Mouse (Mus musculus) heart, embryonic 12.5 days (tissue): ENCODE results near the gene Rnf157. TPM values are rescaled to one million over a fixed set of nuclear protein-coding genes. Genes with fewer than 3 reads are reported as not detected.
A peak's percentile ranks its signal among the peaks of the same experiment; 100 is the strongest.

ENCODE experiments used
- ATAC-seq: fragments of 200-750 bp; cut with Nextera tagmentation; 2 replicates; pipeline ENCODE4 v1.8.0; 2017; ENCODE audit warnings: moderate TSS enrichment, moderate library complexity; ENCODE audit not compliant: insufficient number of reproducible peaks, low FRiP score
- H3K27ac ChIP-seq: fragments of 300-500 bp; sonication (generic); 2 replicates; pipeline ENCODE4 v1.5.1; 2016; ENCODE audit warnings: mild to moderate bottlenecking, moderate library complexity; ENCODE audit not compliant: poor library complexity, severe bottlenecking
- H3K27me3 ChIP-seq: fragments of 300-500 bp; sonication (generic); replicated peaks from 2 replicates; pipeline ENCODE4 v1.6.1; 2016; ENCODE audit warnings: mild to moderate bottlenecking, moderate library complexity
- H3K36me3 ChIP-seq: fragments of 300-500 bp; sonication (generic); 2 replicates; pipeline ENCODE4 v1.6.1; 2016; ENCODE audit warnings: mild to moderate bottlenecking, moderate library complexity
- H3K4me1 ChIP-seq: fragments of 300-500 bp; sonication (generic); replicated peaks from 2 replicates; pipeline ENCODE4 v1.6.1; 2016; ENCODE audit warnings: mild to moderate bottlenecking
- H3K4me2 ChIP-seq: fragments of 300-500 bp; sonication (generic); 2 replicates; pipeline ENCODE4 v1.6.1; 2016; ENCODE audit warnings: mild to moderate bottlenecking, moderate library complexity
- H3K4me3 ChIP-seq: fragments of 300-500 bp; sonication (generic); 2 replicates; pipeline ENCODE4 v1.5.1; 2016; ENCODE audit warnings: mild to moderate bottlenecking
- H3K9ac ChIP-seq: fragments of 300-500 bp; sonication (generic); 2 replicates; pipeline ENCODE4 v1.6.1; 2016; ENCODE audit warnings: mild to moderate bottlenecking, moderate library complexity
- H3K9me3 ChIP-seq: fragments of 300-500 bp; sonication (generic); replicated peaks from 2 replicates; pipeline ENCODE4 v1.6.1; 2016; ENCODE audit warnings: mild to moderate bottlenecking, moderate library complexity
- WGBS: fragments of 180-500 bp; shearing (Covaris S2); methylation state at CpG from one replicate; pipeline ENCODE4 v1.1.7; 2016; 5-methylcytosine and 5-hydroxymethylcytosine counted together
- polyA plus RNA-seq: library from polyadenylated mRNA; unstranded; fragments of >200 nt; fragmentation: Nextera tagmentation; extraction: Ambion mirVana; gene quantifications from 2 replicates; pipeline ENCODE4 v1.2.1, GENCODE M21; 2016

Rnf157 gene
- polyA plus RNA-seq, 1 experiment from 2014 or later = 11.0 TPM

DNA sequence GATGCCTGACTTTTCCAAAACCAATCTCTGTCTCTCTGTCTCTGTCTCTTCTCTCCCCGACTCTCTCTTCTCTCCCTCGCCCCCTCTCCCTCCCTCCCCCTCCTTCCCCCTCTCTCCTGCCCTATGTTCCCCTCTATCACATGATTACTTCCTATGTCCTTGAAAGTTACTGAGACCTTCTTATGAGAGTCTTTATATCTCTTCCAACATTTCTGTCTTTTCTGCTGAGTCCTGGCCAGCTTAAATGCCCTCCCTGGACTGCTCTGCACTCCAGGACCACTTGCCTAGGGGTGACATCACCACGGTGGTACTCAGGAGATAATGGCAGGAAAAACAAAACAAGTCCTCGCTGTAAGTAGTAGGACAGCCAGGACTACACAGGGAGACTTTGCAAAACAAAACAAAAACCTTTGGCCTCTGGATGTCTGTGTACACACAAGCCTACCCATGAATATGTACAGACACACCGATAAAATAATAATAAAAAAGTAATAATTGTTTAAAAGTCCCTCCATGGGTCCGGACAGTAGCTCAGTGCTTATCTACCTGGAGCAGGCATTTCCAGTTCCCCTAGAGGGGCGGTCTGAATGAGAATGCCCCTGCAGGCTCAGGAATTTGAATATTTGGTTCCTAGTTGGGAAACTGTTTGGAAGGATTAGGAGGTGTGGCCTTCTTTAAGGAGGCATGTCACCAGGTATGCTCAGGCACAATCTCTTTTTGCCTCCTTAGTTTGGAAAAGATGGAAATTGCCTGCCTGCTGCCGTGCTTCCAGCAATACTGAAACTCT, 12.0 kb upstream of the Rnf157 start:
- 32% methylated on average over 8 of the region's 8 CpGs for WGBS
- Histone ChIP-seq H3K4me3 (no peak overlapping the region), H3K9me3 (no peaks in the 10 kb centered on the region), H3K9ac (no peak overlapping the region), H3K36me3 (no peaks in the 10 kb centered on the region), H3K27me3 (no peaks in the 10 kb centered on the region), H3K27ac (peak overlapping the region; percentile 25; the same call in 1 of the 2 replicates), H3K4me2 (no peak overlapping the region), H3K4me1 (peaks cover 27% of the 10 kb centered on the region)
- ATAC-seq = no peak

DNA sequence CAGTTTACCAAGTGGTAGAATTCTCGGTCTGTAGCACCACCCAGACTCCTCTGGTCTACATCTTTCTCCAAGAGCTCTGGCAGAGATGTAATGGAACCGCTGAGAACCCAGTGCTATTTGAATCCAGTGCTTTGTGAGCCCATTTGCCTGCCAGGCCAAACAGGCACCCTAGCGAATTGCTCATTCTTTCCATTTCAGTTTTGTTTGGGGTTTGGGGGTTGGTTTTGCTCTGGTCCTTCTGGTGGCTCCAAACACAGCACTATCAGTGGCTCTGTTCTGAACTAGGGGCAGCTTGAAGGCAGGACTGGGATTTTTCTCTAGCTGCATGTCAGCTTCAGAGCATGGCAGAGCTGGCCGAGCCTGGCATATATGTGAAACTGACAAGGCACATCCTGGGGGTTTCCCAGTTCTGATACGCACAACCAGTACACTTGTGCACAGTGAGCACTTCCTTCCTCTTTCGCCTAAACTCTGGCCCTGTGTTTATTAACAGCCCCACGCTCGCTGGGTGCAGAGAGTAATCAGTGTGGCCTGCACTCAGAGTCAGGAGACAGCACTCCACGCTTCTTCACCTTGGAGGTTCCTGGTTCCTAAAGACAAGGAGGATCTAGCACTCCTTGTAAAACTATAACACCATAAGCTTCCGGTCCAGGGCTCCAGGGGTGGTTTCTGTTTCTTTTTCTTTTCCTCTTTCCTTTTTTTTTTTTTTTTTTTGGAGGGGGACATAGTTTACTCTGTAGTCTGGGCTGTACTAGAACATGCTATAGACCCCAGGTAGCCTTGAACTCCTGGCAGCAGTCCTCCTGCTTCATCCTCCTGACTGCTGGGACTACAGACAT, 11.2 kb upstream of the Rnf157 start:
- H3K4me2 ChIP-seq = no peak overlapping the region
- WGBS = 70% methylated on average over 10 of the region's 10 CpGs
- no peak overlapping the region for H3K4me3 ChIP-seq
- peak; percentile 23; the same call in 1 of the 2 replicates for ATAC-seq
- H3K27ac ChIP-seq = peak overlapping the region; percentile 52
- H3K9me3 ChIP-seq = no peaks in the 10 kb centered on the region
- no peak overlapping the region for H3K9ac ChIP-seq
- peaks cover 20% of the 10 kb centered on the region for H3K4me1 ChIP-seq
- H3K27me3 ChIP-seq = no peaks in the 10 kb centered on the region
- no peaks in the 10 kb centered on the region for H3K36me3 ChIP-seq

DNA sequence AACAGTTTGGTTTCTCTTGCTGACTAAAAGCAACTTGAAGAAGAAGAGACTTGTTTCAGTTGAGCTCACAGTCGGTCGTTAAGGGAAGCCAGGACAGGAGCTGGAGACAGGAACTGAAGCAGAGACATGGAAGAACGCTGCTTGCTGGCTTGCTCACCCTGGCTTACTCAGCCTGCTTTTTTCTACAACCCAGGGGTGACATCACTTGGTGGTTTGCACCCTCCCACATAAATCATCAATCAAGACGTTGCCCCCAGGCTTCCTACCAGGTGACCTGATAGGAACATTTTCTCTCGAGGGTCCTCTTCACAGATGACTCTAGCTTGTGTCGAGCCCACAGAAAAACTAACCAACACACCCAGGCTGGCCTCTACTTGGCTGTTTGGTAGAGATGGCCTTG, 10.4 kb upstream of the Rnf157 start:
- H3K27ac ChIP-seq = no peak overlapping the region
- peaks cover 20% of the 10 kb centered on the region for H3K4me1 ChIP-seq
- no peaks in the 10 kb centered on the region for H3K9me3 ChIP-seq
- H3K9ac ChIP-seq = no peak overlapping the region
- H3K27me3 ChIP-seq = no peaks in the 10 kb centered on the region
- ATAC-seq = no peak
- H3K4me3 ChIP-seq = no peak overlapping the region
- WGBS = 82% methylated on average over 6 of the region's 6 CpGs
- no peak overlapping the region for H3K4me2 ChIP-seq
- H3K36me3 ChIP-seq = no peaks in the 10 kb centered on the region

DNA sequence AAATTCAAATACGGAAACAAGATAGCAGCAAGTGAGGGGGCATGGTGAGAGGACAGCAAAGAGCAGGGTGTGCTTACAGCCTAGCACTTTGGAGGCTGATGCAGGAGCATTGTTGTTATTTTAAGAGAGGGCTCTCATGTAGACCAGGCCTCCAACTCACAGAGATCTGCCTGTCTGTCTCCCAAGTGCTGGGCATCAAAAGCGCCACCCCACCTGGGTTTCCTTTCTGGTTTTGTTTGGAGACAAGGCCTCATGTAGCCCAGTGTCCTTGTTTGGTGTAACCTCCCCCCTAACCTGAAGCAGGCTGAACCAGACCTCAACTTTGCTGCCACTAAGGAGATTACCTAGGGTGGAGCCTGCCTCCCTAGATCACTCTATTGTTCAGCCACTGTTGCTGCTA, 9.7 kb upstream of the Rnf157 start:
- H3K4me3 ChIP-seq = no peak overlapping the region
- 68% methylated on average over 2 of the region's 2 CpGs for WGBS
- H3K27ac ChIP-seq = no peak overlapping the region
- no peaks in the 10 kb centered on the region for H3K9me3 ChIP-seq
- H3K27me3 ChIP-seq = no peaks in the 10 kb centered on the region
- no peak overlapping the region for H3K4me2 ChIP-seq
- peaks cover 23% of the 10 kb centered on the region for H3K4me1 ChIP-seq
- no peak for ATAC-seq
- no peak overlapping the region for H3K9ac ChIP-seq
- no peaks in the 10 kb centered on the region for H3K36me3 ChIP-seq

DNA sequence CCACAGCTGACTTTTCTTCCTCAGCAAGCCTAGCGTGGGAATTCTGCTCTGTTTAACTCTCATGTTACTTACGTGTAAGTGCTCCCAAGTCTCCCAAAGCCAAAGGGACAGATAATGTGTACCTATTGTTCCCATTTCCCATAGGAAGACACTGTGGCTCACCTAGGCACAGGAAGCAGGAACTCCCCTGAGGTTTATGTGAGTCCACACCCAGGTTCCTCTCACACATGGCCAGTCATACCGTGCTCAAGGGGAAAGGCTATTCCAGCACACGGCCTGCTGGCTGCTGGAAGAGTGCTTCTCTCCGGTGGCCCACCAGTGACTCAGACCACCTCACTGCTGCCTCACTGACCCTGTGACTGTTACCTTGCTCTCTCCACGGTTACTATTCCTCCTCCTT, 8.3 kb upstream of the Rnf157 start:
- H3K4me1 ChIP-seq = peaks cover 23% of the 10 kb centered on the region
- no peak for ATAC-seq
- H3K4me3 ChIP-seq = no peak overlapping the region
- H3K9me3 ChIP-seq = no peaks in the 10 kb centered on the region
- WGBS = 73% methylated on average over 6 of the region's 6 CpGs
- no peak overlapping the region for H3K4me2 ChIP-seq
- no peak overlapping the region for H3K9ac ChIP-seq
- no peak overlapping the region for H3K27ac ChIP-seq
- no peaks in the 10 kb centered on the region for H3K36me3 ChIP-seq
- no peaks in the 10 kb centered on the region for H3K27me3 ChIP-seq

DNA sequence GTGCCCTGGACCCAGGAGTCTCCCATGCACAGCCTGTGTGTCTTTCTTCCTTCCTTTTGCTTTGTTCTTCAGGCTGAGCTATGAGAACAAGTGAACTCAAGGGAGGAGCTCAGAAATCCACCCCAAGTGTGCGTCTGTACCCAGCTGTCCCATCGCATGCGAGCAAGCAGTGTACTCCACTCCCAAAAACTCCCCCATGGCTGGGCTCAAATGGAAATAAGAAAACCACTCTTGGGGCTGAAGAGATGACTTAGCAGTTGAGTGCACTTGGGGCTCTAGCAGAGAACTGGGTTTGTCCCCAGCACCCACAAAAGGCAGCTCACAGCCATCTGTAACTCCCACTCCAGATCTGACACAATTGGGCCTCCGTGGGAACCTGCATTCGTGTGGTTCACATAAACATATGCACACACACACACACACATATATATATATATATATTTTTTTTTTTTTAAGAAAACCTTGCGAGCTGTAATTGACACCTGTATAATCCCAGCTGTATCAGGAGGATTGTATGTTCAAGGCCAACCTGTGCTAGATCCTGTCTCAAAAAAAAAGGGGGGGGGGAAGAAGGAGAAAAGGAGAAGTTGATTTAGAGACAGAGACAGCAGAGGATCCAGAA, 6.1 kb upstream of the Rnf157 start:
- ATAC-seq = no peak
- no peak overlapping the region for H3K9ac ChIP-seq
- H3K9me3 ChIP-seq = no peaks in the 10 kb centered on the region
- no peaks in the 10 kb centered on the region for H3K36me3 ChIP-seq
- no peak overlapping the region for H3K4me3 ChIP-seq
- no peaks in the 10 kb centered on the region for H3K27me3 ChIP-seq
- 85% methylated on average over 6 of the region's 6 CpGs for WGBS
- peaks cover 12% of the 10 kb centered on the region for H3K4me1 ChIP-seq
- H3K4me2 ChIP-seq = no peak overlapping the region
- no peak overlapping the region for H3K27ac ChIP-seq

DNA sequence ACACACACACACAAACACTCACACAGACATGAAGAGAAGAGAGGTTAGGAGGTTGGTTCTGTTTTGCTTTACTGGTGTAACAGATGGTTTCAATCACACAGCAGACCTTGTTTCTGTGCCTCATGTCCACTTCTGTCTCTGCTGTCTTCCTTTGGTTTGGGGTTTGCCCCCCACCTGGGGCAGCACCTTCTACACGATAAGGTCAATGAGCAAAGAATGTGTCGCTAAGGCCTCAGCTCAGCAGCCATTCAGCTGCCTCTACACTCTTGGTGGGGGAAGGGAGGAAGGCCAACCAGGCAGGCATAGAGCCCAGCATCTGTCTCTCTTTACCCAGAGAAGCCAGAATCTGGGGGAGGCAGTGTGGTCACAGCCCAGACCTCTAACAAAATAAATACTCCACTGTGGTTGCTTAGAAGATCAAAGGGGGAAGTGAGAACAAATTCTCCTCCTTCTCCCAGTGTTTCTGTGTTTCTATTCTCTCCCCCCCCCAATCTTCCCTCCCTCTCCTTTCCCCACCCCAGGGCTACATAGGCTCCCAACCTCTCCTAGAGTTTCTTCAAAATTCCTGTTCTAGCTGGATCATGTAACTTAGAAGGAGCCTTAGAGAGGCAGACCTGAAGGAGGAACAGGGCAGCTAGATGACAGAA, 5.5 kb upstream of the Rnf157 start:
- Histone ChIP-seq H3K27me3 (no peaks in the 10 kb centered on the region), H3K9me3 (no peaks in the 10 kb centered on the region), H3K4me2 (no peak overlapping the region), H3K9ac (no peak overlapping the region), H3K27ac (no peak overlapping the region), H3K4me1 (peaks cover 10% of the 10 kb centered on the region), H3K36me3 (no peaks in the 10 kb centered on the region), H3K4me3 (no peak overlapping the region)
- ATAC-seq = no peak
- 6% methylated on average over 2 of the region's 2 CpGs for WGBS

DNA sequence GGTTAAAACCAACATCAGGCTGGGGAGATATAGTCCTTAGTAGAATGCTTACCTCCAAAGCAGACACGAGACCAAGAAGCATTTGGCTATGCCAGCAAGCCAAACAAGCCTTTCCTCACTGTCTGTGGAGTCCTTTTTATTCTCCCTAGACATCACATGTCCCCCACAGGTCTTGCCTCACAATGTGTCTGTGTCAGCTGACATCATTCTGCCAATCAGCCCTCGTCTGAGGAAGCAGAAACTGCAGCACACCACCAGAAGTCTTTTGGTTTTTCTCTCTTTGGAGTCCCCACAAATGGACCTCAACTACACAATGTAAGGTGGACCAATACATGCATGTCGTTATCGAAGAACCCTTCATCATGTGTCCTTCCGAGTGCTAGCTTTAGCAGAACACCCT, 4.2 kb upstream of the Rnf157 start:
- peaks cover 16% of the 10 kb centered on the region for H3K4me1 ChIP-seq
- no peak overlapping the region for H3K4me2 ChIP-seq
- H3K9ac ChIP-seq = no peak overlapping the region
- no peaks in the 10 kb centered on the region for H3K27me3 ChIP-seq
- no peak overlapping the region for H3K27ac ChIP-seq
- no peak overlapping the region for H3K4me3 ChIP-seq
- no peak for ATAC-seq
- 88% methylated on average over 5 of the region's 5 CpGs for WGBS
- no peaks in the 10 kb centered on the region for H3K36me3 ChIP-seq
- H3K9me3 ChIP-seq = no peaks in the 10 kb centered on the region

DNA sequence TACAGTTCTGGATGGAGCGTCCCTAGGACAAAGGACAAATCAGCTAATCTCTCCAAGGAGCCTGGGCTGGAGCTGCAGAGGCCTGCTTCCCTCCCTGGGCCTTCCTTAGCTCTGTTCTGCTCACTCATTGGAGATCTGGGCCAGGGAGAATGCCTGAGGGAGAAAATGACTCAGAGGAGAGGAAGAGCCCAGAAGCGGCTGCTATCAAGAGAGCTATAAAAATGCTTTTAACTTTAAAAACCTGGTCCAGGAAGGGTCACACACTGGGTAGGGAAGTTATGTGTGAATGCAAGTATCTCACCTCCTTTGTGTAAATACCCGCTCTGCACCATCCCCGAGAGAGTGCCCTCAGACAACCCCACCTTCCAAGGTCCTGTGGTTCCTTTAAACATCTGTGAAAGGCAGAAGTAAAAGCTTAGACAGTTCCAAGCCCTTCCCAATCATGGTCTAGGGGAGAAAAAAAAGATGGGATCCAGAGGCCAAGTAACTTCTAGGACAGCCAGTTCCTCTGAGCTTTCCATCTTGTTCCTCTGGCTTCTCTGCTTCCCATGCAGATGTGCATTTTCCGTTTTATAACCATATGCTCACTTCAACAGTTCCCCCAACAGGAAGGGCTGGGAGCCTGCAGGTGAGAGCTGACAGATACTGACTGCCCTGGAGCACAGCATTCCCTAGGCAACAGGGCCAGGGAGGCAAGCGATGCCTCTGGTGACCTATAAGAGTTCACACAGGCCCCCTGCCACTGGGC, 3.5 kb upstream of the Rnf157 start:
- H3K4me3 ChIP-seq = no peak overlapping the region
- WGBS = 53% methylated on average over 6 of the region's 6 CpGs
- H3K9me3 ChIP-seq = no peaks in the 10 kb centered on the region
- no peak overlapping the region; the same call in 1 of the 2 replicates for H3K9ac ChIP-seq
- no peak overlapping the region; the same call in 1 of the 2 replicates for H3K27ac ChIP-seq
- ATAC-seq = no peak
- H3K27me3 ChIP-seq = no peaks in the 10 kb centered on the region
- H3K36me3 ChIP-seq = no peaks in the 10 kb centered on the region
- H3K4me1 ChIP-seq = peaks cover 23% of the 10 kb centered on the region
- no peak overlapping the region for H3K4me2 ChIP-seq

DNA sequence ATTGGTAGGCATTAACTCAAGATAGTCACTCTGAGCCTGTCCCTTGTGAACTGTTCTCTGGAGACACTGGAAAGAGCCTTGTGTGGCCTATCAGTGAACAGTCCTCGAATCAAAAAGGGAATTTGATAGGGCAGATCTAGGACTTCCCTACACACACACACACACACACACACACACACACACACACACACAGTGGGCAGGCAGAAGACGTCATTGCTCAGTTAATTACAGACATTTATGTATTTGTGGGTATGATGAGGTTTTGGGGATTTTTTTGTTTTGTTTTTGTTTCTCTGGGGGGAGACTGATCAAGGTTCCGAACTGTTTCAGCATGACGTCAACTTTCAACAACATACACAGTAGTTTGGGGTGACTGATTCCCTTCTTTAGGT, 795 bp upstream of the Rnf157 start:
- WGBS = 75% methylated on average over 4 of the region's 4 CpGs
- Histone ChIP-seq H3K4me1 (peaks cover 25% of the 10 kb centered on the region), H3K36me3 (no peaks in the 10 kb centered on the region), H3K9ac (no peak overlapping the region; the same call in 1 of the 2 replicates), H3K27me3 (no peaks in the 10 kb centered on the region), H3K9me3 (no peaks in the 10 kb centered on the region), H3K4me3 (peak overlapping the region; percentile 83; the same call in 1 of the 2 replicates), H3K27ac (no peak overlapping the region), H3K4me2 (peak overlapping the region; percentile 95)
- ATAC-seq = no peak
